Mouse (Mus musculus) neural tube, embryonic 13.5 days (tissue): Measurements from ENCODE around the gene Ada. TPM values are rescaled to one million over a fixed set of nuclear protein-coding genes. Genes with fewer than 3 reads are reported as not detected.
A peak's percentile ranks its signal among the peaks of the same experiment; 100 is the strongest.

ENCODE experiments used
- ATAC-seq: fragments of 200-750 bp; cut with Nextera tagmentation; 2 replicates; pipeline ENCODE4 v1.8.0; 2017; ENCODE audit warnings: low read depth, mild to moderate bottlenecking, moderate TSS enrichment, moderate library complexity
- H3K27ac ChIP-seq: fragments of 300-500 bp; sonication (generic); replicated peaks from 2 replicates; pipeline ENCODE4 v1.5.1; 2015; ENCODE audit warnings: moderate library complexity, mild to moderate bottlenecking, inconsistent platforms
- H3K27me3 ChIP-seq: fragments of 300-500 bp; sonication (generic); 2 replicates; pipeline ENCODE4 v1.6.1; 2015; ENCODE audit warnings: mild to moderate bottlenecking, inconsistent platforms
- H3K36me3 ChIP-seq: fragments of 300-500 bp; sonication (generic); 2 replicates; pipeline ENCODE4 v1.6.1; 2015; ENCODE audit warnings: mild to moderate bottlenecking, inconsistent platforms
- H3K4me1 ChIP-seq: fragments of 300-500 bp; sonication (generic); replicated peaks from 2 replicates; pipeline ENCODE4 v1.6.1; 2015; ENCODE audit warnings: inconsistent platforms
- H3K4me2 ChIP-seq: fragments of 300-500 bp; sonication (generic); 2 replicates; pipeline ENCODE4 v1.6.1; 2015; ENCODE audit warnings: inconsistent platforms, mild to moderate bottlenecking, moderate library complexity
- H3K4me3 ChIP-seq: fragments of 300-500 bp; sonication (generic); 2 replicates; pipeline ENCODE4 v1.5.1; 2015; ENCODE audit warnings: mild to moderate bottlenecking, inconsistent platforms
- H3K9ac ChIP-seq: fragments of 300-500 bp; sonication (generic); 2 replicates; pipeline ENCODE4 v1.6.1; 2015; ENCODE audit warnings: moderate library complexity, mild to moderate bottlenecking, inconsistent platforms
- H3K9me3 ChIP-seq: fragments of 300-500 bp; sonication (generic); 2 replicates; pipeline ENCODE4 v1.6.1; 2016; ENCODE audit warnings: inconsistent platforms
- WGBS: fragments of 180-500 bp; shearing (Covaris S2); methylation state at CpG from one replicate; pipeline ENCODE4 v1.1.7; 2015; 5-methylcytosine and 5-hydroxymethylcytosine counted together
- polyA plus RNA-seq: library from polyadenylated mRNA; unstranded; fragments of >200 nt; fragmentation: Nextera tagmentation; extraction: Ambion mirVana; gene quantifications from 2 replicates; pipeline ENCODE4 v1.2.1, GENCODE M21; 2015

Gene Ada
- polyA plus RNA-seq, 1 experiment from 2014 or later = 1.9 TPM

GRCm38 (mm10) chr2:163710000-163710399, 40.0 kb downstream of the Ada start:
- no peaks in the 10 kb centered on the region for H3K9me3 ChIP-seq
- no peak for ATAC-seq
- no peaks in the 10 kb centered on the region for H3K27me3 ChIP-seq
- H3K4me3 ChIP-seq = no peak overlapping the region
- H3K4me1 ChIP-seq = peaks cover 7% of the 10 kb centered on the region
- H3K36me3 ChIP-seq = 0 out of 2 replicates have a peak, but pooled peaks cover 6% of the 10 kb centered on the region
- H3K9ac ChIP-seq = 0 out of 2 replicates have a peak overlapping the region, but pooled peaks have one; percentile 17
- no peak overlapping the region for H3K4me2 ChIP-seq
- whole genome bisulfite sequencing = 95% methylated on average over 9 of the region's 9 CpGs
- H3K27ac ChIP-seq = no peak overlapping the region

DNA sequence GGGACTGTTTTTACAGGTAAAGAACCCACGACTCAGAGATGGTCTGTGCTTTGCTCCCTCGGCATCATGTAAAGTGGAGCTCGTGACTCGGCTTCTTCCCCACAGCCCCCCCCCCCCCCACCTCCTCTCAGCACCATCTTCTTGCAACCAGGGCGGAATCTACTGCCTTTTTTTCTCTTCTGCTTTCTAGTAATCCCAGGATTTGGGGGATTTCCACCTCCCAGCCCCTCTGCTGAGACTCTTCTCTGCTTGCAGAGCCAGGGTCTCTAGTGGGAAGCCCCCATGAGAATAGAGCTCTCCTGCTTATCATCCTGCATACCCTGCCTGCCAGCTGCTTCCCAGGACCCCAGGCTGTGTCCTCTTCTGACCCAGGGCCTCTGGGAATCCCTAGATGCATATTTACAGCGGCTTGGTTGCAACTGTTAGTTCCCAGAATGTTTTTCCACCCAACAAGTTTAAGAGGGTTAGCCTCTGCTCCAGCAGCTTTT, 41.2 kb downstream of the Ada start:
- no peak overlapping the region for H3K9ac ChIP-seq
- 78% methylated on average over 6 of the region's 6 CpGs for WGBS

DNA sequence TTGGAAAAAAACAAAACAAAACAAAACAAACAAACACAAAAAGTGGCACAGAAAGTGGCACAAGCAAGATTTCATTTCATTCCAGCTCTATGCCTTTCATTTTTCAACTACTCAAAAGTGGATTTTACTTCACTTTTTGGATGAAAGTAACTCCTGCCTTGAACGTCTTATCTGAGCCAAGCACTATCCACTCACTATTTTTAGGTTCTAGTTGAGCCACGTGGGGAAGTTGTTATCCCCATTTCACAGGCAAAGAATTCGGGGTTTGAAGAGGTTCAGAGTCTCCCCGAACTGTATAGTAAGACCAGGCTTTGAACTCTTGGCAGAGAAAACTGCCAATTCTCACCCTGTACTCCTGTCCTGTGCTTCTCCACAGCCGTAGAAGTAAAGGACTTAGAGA, 41.7 kb downstream of the Ada start:
- WGBS = 84% methylated on average over 5 of the region's 5 CpGs
- H3K36me3 ChIP-seq = peaks cover 6% of the 10 kb centered on the region; the same call in 1 of the 2 replicates
- H3K4me2 ChIP-seq = no peak overlapping the region
- H3K27ac ChIP-seq = no peak overlapping the region
- H3K4me1 ChIP-seq = peaks cover 8% of the 10 kb centered on the region
- ATAC-seq = no peak
- no peak overlapping the region for H3K4me3 ChIP-seq
- no peaks in the 10 kb centered on the region for H3K9me3 ChIP-seq
- H3K27me3 ChIP-seq = no peaks in the 10 kb centered on the region
- no peak overlapping the region for H3K9ac ChIP-seq

More for the DNA sequence above, 41.2 kb downstream of the Ada start:
- ATAC-seq = no peak
- no peaks in the 10 kb centered on the region for H3K27me3 ChIP-seq
- H3K9me3 ChIP-seq = no peaks in the 10 kb centered on the region
- H3K4me3 ChIP-seq = no peak overlapping the region
- peaks cover 7% of the 10 kb centered on the region for H3K4me1 ChIP-seq
- no peak overlapping the region for H3K27ac ChIP-seq
- H3K4me2 ChIP-seq = no peak overlapping the region
- H3K36me3 ChIP-seq = peaks cover 6% of the 10 kb centered on the region; the same call in 1 of the 2 replicates

DNA sequence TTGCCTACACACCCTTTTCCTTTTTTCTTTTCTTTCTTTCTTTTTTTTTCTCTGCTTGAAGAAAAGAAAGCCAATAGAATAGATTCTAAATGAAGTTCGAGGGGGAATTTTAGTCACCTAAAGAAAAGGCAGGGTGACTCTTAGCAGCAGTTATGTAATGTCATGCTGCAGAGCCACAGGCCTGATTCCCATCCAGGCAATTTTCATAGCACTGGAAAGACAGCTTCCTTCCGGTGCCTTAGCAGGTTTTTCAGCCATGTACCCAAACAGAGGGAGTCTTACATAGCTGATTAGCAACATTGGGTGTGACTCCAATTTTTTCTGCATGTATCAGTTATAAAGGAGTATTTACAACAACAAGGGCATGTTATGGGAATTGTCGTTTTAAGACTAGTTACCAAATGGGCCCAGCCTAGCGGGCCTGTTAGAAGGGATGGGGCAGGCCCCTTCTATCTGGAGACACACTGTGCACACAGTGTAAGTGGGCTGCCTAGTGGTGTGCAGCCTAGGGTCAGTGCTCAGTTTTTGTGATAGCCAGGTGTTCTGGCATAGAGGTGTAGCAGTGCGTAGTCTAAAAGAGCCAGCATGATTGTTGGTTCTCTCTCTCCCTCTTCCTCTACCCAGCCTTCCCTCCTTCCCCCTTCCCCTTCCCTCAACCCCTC, 46.3 kb downstream of the Ada start:
- no peak overlapping the region for H3K4me2 ChIP-seq
- no peak overlapping the region for H3K27ac ChIP-seq
- no peak overlapping the region for H3K9ac ChIP-seq
- no peaks in the 10 kb centered on the region for H3K27me3 ChIP-seq
- H3K9me3 ChIP-seq = no peaks in the 10 kb centered on the region
- H3K4me1 ChIP-seq = peaks cover 11% of the 10 kb centered on the region
- ATAC-seq = no peak
- H3K36me3 ChIP-seq = peaks cover 6% of the 10 kb centered on the region; the same call in 1 of the 2 replicates
- 88% methylated on average over 5 of the region's 5 CpGs for WGBS
- no peak overlapping the region for H3K4me3 ChIP-seq

- Histone ChIP-seq H3K9ac (0 out of 2 replicates have a peak overlapping the region, but pooled peaks have one; percentile 22), H3K36me3 (peaks cover 6% of the 10 kb centered on the region; the same call in 1 of the 2 replicates), H3K9me3 (no peaks in the 10 kb centered on the region), H3K4me1 (peaks cover 14% of the 10 kb centered on the region), H3K4me2 (no peak overlapping the region), H3K27ac (no peak overlapping the region), H3K27me3 (no peaks in the 10 kb centered on the region), H3K4me3 (no peak overlapping the region)
- ATAC-seq = no peak
- WGBS = 77% methylated on average over 5 of the region's 5 CpGs
Measured at GRCm38 (mm10) chr2:163702921-163703320, 47.1 kb downstream of the Ada start.

DNA sequence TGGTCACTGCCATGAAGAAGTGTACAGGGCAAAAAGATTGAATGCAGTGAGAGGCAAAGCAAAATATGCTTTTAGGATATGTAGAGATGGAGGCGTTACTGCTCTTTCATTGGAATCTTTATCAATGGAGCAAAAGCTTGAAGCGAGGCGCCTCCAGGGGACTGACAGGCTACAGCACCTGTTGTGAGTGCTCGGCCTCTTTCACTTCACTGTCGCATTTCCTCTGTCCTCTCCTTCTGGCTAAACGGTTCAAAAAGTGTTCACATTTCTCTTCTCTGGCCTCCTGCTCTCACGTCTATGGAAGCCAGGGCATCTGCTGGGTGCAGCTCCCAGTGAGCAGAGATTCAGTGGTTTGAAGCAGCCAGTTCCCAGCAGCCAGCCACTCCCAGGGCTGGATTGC, 47.6 kb downstream of the Ada start:
- no peak for ATAC-seq
- WGBS = 80% methylated on average over 7 of the region's 7 CpGs
- Histone ChIP-seq H3K4me3 (no peak overlapping the region), H3K9me3 (no peaks in the 10 kb centered on the region), H3K27me3 (no peaks in the 10 kb centered on the region), H3K36me3 (peaks cover 6% of the 10 kb centered on the region; the same call in 1 of the 2 replicates), H3K27ac (no peak overlapping the region), H3K4me1 (peaks cover 18% of the 10 kb centered on the region), H3K9ac (0 out of 2 replicates have a peak overlapping the region, but pooled peaks have one; percentile 22), H3K4me2 (no peak overlapping the region)

DNA sequence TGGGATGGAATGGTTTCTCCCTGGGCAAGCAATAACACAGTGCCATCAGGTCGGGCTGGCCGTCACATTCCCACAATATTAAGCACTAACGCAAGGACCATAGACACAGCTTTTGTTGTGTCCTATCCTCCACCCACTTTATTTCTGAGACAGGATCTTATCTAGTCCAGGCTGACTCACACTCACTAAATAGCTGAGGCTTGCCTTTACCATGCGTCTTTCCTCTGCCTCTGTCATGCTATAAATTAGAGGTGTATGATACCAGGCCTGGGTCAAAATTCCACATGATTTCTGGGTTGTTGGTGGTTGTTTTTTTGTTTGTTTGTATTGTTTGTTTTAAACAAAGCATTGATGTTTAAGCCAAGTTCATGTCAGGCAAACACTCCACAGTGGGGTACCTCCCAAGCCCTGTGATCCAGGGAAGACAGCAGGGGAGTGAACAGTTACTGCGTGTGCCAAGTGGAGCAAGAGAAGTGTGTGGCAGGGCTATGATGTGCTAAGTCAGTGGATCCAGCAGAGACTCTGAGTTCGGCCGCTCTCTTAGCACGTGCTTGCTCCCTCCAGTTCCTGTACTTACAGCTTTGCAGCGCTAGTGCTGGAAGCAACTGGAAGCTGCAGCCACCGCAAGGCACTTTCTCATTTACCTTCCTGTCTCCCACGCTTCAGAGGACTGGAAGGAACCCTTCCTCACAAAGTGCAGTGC, 50.8 kb downstream of the Ada start:
- Histone ChIP-seq H3K27ac (no peak overlapping the region), H3K9me3 (no peaks in the 10 kb centered on the region), H3K4me3 (no peak overlapping the region), H3K4me2 (no peak overlapping the region), H3K4me1 (peaks cover 26% of the 10 kb centered on the region), H3K36me3 (no peaks in the 10 kb centered on the region; the same call in 1 of the 2 replicates), H3K9ac (no peak overlapping the region), H3K27me3 (no peaks in the 10 kb centered on the region)
- no peak for ATAC-seq
- WGBS = 77% methylated on average over 11 of the region's 11 CpGs

DNA sequence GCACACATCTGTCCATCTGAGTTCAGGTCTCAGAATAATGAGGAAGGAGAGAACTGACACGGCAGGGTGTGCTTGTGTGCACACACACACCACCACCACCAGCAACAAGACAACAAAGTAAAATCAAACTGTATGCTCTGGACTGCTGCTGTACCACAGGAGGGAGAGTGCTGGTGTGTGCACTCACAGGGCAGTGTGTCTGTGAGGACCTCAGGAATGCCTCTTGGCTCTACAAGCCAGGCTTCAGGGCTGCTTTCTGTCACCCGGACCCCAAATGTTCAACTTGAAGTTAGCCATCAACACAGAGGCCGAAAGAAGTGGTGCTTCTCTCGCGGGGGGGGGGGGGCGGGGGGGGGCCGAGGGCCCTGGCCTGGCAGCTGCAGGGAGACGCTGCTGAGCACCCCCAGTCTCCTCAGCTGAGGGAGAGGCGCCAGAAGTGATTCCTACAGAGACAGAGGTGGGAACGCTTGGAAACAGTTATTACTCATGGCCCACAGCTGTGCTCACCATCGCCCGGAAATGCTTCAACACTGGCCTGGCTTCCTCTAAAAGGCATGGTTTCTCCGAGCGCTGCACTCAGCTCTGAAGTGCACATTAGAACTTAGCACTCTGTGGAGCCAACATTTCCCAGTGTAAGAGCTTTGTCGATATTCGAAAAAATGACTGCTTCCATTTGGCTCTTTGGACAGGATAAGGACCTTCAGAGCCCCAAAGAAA, 52.1 kb downstream of the Ada start:
- no peaks in the 10 kb centered on the region for H3K36me3 ChIP-seq
- WGBS = 51% methylated on average over 14 of the region's 16 CpGs
- no peak overlapping the region for H3K9ac ChIP-seq
- peaks cover 34% of the 10 kb centered on the region for H3K4me1 ChIP-seq
- peak overlapping the region; percentile 54 for H3K27ac ChIP-seq
- H3K4me2 ChIP-seq = no peak overlapping the region
- no peak for ATAC-seq
- no peaks in the 10 kb centered on the region for H3K9me3 ChIP-seq
- H3K4me3 ChIP-seq = no peak overlapping the region
- H3K27me3 ChIP-seq = no peaks in the 10 kb centered on the region

- Histone ChIP-seq H3K9ac (no peak overlapping the region), H3K4me2 (no peak overlapping the region), H3K4me1 (peaks cover 36% of the 10 kb centered on the region), H3K9me3 (no peaks in the 10 kb centered on the region), H3K36me3 (no peaks in the 10 kb centered on the region), H3K27ac (no peak overlapping the region), H3K27me3 (no peaks in the 10 kb centered on the region), H3K4me3 (no peak overlapping the region)
- no peak for ATAC-seq
- WGBS = 36% methylated on average over 2 of the region's 2 CpGs
Measured at GRCm38 (mm10) chr2:163696763-163697162, 53.3 kb downstream of the Ada start.

DNA sequence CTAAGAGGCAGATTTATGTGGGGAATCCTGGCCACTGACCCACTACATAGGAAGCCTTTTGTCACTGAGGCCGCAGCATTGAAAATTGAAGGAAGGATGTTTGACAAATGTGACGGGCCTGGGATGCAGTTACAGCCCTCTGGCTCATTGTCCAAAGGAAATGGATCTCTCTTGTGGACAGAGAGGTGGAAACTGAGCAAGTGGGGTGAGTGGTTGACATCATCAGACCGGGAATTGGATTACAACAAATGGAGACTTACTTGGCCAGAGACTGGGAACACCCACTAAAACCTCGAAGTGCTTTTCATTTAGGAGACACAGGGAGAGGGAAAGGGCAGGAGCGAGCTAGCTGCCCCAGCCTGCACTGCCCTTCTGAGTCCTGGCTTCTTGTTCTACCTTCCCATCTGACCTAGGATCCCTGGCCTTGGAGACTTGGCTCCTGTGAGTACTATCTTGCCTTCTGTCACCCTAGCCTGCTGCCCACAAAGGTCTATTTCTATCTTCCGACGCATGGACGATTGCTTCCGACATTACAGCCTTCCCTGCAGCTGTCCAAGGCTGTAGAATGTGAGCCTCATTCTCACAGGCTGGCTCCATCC, 56.2 kb downstream of the Ada start:
- ATAC-seq = 0 out of 2 replicates have a peak, but pooled peaks have one; percentile 22
- Histone ChIP-seq H3K9me3 (no peaks in the 10 kb centered on the region), H3K27ac (peak overlapping the region; percentile 42), H3K4me1 (peaks cover 61% of the 10 kb centered on the region), H3K9ac (peak overlapping the region; percentile 31; the same call in 1 of the 2 replicates), H3K36me3 (no peaks in the 10 kb centered on the region), H3K4me2 (no peak overlapping the region), H3K4me3 (no peak overlapping the region), H3K27me3 (no peaks in the 10 kb centered on the region)
- 29% methylated on average over 9 of the region's 9 CpGs for WGBS

DNA sequence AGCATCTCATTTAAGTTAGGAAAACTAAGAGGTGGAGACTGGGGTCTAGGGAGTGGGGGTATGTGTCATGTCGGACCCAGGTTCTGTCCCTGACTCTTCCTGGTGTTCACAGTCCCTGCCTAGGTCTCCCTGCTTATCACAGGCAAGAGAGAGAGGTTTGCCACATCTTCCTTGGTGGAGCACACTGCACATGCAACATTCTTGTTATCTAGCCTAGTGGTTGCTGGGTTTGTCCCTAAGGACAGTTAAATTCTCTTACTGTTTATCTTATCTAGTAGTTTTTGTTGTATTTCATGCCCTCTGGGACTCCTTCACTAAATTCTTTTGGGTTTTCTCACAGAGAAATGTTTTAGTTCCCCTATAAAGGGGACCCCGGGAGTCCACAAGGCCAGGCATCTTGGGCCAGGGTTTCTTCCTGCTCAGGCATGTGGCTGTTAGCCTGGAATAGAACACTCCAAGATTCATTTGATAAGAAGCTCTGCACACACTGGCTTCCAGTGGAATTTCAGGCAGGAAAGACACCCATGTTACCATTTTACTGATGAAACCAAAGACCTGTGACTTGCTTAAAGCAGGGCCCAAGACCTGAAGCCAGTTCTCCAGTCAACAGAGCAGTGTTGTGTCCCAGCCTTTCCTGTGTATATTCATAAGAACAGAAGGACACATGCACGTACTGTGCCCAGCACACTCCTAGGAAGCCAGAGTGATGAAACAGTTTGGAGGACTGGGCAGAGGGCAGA, 57.0 kb downstream of the Ada start:
- Histone ChIP-seq H3K9ac (peak overlapping the region; percentile 31; the same call in 1 of the 2 replicates), H3K27ac (peak overlapping the region; percentile 42), H3K36me3 (no peaks in the 10 kb centered on the region), H3K27me3 (no peaks in the 10 kb centered on the region), H3K4me2 (no peak overlapping the region), H3K9me3 (no peaks in the 10 kb centered on the region), H3K4me1 (peaks cover 58% of the 10 kb centered on the region), H3K4me3 (no peak overlapping the region)
- no peak for ATAC-seq
- 55% methylated on average over 3 of the region's 3 CpGs for WGBS
